Mouse (Mus musculus) left cerebral cortex, postnatal 25 days (tissue): ENCODE measurements around the gene Siva1. TPM values are rescaled to one million over a fixed set of nuclear protein-coding genes. Genes with fewer than 3 reads are reported as not detected.

Experiments
- DNase-seq, 2 experiments: peaks; one replicate each; pipeline ENCODE4 v3.0.0; 2022; ENCODE audit warnings: low spot score in 2 of 2, mixed read lengths in 1 of 2
- intact Hi-C: fragments of 180-260 bp; cut with DNase I; formaldehyde crosslinking; loops from one replicate; pipeline ENCODE4 v1.15.1; 2025
- total RNA-seq, 2 experiments: library from RNA; stranded (reverse); gene quantifications; 2 replicates each; pipeline ENCODE4 v1.2.3; 2021

Siva1 gene
- total RNA-seq: 10 to 100 TPM; 17.4 to 18.8 TPM

DNA sequence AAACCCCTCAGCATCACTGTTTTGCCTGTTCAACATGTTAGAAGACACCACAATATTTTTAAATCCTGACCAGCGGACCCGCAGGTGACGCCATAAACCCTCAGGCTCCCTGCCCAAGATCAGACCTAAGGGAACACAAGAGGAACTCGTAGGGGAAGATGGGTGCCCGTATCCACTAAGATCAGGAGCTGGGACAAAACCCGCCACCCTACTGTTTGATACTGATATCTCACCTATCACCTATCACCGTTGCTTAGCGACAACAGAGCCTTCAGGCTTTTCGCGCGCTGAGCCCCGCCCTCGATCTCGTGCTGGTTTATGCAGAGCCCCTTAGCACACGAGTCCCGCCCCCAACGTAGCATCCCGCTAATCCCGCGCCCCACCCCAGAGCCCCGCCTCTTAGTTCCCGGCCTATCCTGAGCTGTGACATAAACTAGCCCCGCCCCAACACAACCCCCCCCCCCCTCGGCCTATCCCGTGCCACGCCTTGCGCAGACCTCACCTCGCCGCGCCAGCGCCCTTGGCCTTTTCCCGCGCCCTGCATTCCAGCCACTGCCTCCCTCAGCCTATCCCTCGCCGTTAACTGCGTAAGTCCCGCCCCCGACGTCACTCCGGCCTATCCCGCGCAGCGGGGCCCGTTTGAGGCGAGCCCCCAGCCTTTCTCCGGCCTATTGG lies at the start of gene Siva1:
Gene Siva1 (plus strand): TSS at position 500 of the 675 bp plus-strand sequence.
- DNase-seq: peak; percentile 96 to 99
- intact Hi-C loops: no loop called here

GRCm38 (mm10) chr12:112594989-112595388 lies 49.5 kb upstream of the Siva1 start:
- intact Hi-C loops: loop anchor here (1.0 to 2.0 kb wide), 2 partner anchors 19 to 22 kb away; no protein-coding TSS in a partner anchor
- DNase-seq: peak; percentile 66 to 93

DNA sequence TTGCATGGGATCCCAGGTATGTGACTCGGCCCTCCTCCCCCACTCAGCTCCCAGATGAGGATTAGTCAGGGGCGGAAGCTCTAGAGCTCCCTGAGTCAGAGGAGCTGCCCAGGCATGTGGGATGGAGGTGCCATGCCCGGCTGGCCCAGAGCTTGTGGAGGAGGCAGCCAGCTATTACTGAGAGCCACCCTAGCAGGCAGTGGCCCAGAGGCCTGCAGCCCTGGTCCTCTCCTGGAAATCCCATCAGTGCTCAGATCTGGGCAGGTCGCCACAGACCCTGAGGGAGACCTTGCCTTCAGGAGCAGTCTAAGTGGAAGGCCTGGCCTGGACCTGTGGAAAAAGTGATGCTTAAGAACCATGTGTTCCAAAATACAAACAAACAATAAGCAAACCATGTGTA lies 48.9 kb upstream of the Siva1 start:
- intact Hi-C loops: loop anchor here (1.0 to 2.0 kb wide), 2 partner anchors 19 to 21 kb away; no protein-coding TSS in a partner anchor

DNA sequence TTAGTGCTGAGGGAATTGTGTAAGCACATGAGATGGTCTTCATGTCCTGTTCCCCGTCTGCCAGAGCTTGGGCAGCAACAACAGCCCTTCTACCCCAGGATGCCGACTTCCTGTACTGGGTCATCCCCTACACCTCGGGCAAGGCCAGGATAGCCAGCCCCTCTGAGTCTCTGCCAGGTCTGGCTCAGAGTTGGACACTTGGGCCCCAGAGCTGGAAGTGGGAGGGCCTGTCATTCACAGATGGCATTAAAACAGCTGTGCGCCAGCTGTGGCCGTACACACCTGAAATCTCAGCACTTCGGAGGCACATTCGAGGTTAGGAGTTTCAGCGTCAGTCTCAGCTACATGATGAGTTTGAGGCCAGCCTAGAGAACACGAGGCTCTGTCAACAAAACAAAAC lies 48.0 kb upstream of the Siva1 start:
- no peak for DNase-seq
- intact Hi-C loops: no loop called here

More for the DNA sequence above, 48.9 kb upstream of the Siva1 start:
- DNase-seq: peak in 1 of 2 experiments; percentile 69

DNA sequence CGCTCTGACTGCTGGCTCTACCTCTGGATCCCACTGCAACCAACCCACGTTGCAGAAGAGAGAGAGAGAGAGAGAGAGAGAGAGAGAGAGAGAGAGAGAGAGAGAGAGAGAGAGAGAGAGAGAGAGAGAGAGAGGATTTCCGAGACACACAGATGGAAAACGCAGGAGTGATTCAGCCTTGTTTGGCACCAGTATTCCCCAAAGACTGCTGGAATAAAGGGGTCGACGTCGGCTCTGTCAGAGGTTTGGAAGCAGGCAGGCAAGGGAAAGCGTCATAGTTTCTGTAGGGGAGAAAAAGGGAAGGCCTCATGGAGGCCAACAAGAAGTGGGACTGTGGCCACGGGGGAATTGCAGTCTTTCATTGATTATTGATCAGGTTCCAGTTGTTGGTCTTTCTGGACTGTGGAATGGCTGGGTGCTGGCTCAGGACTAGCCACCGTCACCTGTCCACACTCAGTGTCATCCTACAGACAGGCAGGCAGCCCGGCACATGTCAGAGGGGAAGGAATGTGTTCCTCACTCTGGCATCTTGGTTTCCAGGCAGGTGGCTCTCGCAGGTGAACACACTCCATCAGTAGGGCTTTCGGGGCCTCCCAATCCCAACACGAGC lies 47.5 kb upstream of the Siva1 start:
- intact Hi-C loops: no loop called here
- DNase-seq: no peak

GRCm38 (mm10) chr12:112597618-112598017 lies 46.9 kb upstream of the Siva1 start:
- intact Hi-C loops: no loop called here
- no peak for DNase-seq

DNA sequence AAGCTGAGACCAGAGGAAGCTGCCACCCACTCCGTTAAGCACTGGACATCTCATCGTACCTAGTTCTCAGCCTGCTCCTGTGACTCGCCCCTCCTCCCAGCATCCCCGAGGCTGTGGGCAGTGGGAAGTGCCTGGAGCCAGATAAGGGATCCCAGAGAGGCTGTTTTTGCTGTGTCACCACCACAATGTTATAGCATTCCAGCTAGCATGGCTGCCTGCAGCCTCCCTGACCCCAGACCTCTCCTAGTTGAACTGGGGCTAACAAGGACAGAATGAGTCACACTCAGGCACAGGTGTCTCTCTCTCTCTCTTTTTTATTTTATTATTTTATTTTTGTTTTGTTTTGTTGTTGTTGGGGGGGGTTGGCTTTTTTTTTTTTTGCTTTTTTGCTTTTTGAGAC lies 45.3 kb upstream of the Siva1 start:
- intact Hi-C loops: no loop called here
- DNase-seq: no peak

- DNase-seq: no peak
- intact Hi-C loops: no loop called here
Observed at GRCm38 (mm10) chr12:112599942-112600611, 44.4 kb upstream of the Siva1 start.

- intact Hi-C loops: no loop called here
- DNase-seq: no peak
Observed at GRCm38 (mm10) chr12:112604022-112604421, 40.5 kb upstream of the Siva1 start.

DNA sequence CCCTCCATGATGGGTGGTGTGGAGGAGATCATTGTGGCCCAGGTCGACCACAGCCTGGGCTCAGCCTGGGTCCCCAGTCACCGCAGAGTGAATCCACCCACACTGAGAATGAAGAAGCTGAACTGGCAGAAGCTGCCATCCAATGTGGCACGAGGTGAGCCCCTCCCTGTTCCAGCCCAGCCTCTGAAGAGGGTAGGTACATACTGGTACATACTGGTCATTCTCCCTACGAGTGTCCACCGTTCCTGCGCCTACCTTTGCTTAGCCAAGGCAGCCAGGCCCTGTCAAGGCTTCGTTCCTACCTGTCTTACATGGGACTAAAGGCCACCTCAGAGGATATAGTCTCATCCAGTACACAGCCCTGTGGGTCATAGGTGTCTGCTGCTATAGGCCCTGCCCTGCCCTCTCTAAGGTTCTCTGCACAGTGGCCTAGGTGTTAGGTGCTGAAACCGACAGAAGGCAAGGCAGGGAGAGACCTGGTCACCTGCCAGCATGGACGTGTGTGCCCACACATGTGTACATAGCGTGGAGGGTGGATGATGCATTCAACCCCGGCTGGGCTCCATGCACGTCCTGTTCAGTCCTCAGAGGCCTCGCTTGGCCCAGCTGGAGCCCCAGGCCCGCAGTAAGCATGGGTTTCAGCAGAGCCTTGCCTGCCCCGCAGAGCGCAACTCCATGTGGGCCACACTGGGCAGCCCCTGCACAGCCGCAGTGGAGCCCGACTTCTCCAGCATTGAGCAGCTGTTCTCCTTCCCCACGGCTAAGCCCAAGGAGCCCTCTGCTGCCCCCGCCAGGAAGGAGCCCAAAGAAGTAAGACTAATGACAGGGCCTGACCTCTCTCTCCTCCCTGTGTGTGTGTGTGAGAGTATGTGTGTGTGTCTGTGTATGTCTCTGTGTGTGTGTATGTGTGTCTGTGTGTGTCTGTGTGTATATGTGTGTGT lies 39.5 kb upstream of the Siva1 start:
- peak in 1 of 2 experiments; percentile 36 for DNase-seq
- intact Hi-C loops: loop anchor here (1.0 kb wide), 1 partner anchor 53 kb away; no protein-coding TSS in a partner anchor

DNA sequence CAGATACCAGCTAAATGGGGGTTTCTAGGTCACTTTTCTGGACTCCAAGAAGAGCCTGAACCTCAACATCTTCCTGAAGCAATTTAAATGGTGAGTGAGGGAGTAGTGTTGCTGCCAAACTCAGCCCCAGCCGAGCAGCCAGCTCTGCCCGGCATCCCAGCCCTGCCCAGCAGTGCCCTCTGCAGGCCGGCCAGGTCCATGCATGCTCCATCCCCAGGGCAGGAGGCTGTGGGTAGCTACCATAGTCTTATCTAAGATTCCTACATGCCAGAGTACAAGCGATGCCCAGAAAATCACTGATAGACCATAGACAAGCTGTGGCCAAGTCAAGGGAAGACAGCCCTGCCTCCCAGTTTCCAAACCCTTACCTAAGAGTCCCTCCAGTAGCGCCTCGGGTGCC lies 38.7 kb upstream of the Siva1 start:
- intact Hi-C loops: loop anchor here (1.0 kb wide), 1 partner anchor 53 kb away; no protein-coding TSS in a partner anchor
- peak; percentile 80 for DNase-seq

DNA sequence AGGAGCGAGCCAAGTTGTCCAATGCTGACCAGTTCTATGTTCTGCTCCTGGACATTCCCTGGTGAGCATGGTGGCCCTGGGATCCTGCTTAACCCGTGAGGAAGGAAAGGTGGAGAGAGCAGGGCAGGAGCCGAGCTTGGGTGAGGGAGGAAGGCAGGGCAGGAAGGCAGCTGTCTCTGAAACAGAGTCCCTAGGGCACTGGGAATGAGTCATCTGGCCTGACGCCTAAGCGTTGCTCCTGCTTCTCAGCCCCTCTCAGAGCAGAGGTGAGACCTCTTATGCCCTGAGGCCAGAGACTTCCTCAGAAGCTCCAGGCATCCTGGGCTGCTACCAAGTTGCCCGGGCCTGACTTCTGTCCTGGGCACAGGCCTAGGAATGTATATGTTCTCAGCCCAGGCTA lies 37.5 kb upstream of the Siva1 start:
- intact Hi-C loops: no loop called here
- no peak for DNase-seq

- intact Hi-C loops: no loop called here
Observed at GRCm38 (mm10) chr12:112609031-112609430, 35.4 kb upstream of the Siva1 start.

DNA sequence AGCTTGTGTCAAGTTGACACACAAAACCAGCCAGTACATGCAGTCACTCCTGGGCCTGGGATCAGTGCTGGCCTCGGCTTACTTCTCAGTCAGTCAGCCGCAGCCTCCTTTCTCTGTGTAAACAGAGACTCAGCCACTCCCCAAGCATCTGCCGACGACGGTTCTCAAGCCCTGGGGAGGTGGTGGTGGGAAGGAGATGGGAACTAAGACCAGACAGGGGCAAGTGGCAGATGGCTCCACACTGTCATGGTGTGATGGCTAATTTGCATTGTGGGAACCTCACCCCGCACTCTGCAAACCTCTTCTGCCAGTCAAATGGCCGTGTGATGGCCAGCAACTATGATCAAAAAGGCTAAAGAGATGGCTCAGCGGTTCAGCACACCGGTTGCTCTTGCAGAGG lies 27.8 kb upstream of the Siva1 start:
- DNase-seq: no peak
- intact Hi-C loops: loop anchor here (2.0 kb wide), 1 partner anchor 22 kb away; no protein-coding TSS in a partner anchor

More at GRCm38 (mm10) chr12:112609031-112609430, 35.4 kb upstream of the Siva1 start:
- DNase-seq: no peak

GRCm38 (mm10) chr12:112617184-112617583 lies 27.3 kb upstream of the Siva1 start:
- intact Hi-C loops: loop anchor here (2.0 kb wide), 1 partner anchor 22 kb away; no protein-coding TSS in a partner anchor
- DNase-seq: peak; percentile 75 to 96

GRCm38 (mm10) chr12:112617898-112618380 lies 26.5 kb upstream of the Siva1 start:
- intact Hi-C loops: loop anchor here (1.0 to 2.0 kb wide), 2 partner anchors 23 to 42 kb away; no protein-coding TSS in a partner anchor
- peak; percentile 62 to 84 for DNase-seq

- DNase-seq: no peak
- intact Hi-C loops: loop anchor here (1.0 kb wide), 1 partner anchor 43 kb away; no protein-coding TSS in a partner anchor
Observed at GRCm38 (mm10) chr12:112618981-112619685, 25.3 kb upstream of the Siva1 start.

- peak in 1 of 2 experiments; percentile 48 for DNase-seq
Observed at GRCm38 (mm10) chr12:112619686-112620353, 24.7 kb upstream of the Siva1 start, which contains the start of gene Adssl1. Gene Adssl1, plus strand, starts transcription at chr12:112620045.

More at GRCm38 (mm10) chr12:112619686-112620353, 24.7 kb upstream of the Siva1 start, which contains the start of gene Adssl1:
- intact Hi-C loops: loop anchor here (5.0 to 10.0 kb wide), 2 partner anchors 123 to 475 kb away; partner anchors contain the start of gene Kif26a
